Mouse (Mus musculus) olfactory bulb, adult 2 months (tissue): Measurements from ENCODE around the gene Trappc3l. TPM values are rescaled to one million over a fixed set of nuclear protein-coding genes. Genes with fewer than 3 reads are reported as not detected.

Source experiments
- H3K27ac ChIP-seq: fragments of 200-500 bp; 2 replicates; pipeline ENCODE4 v1.5.1; 2012; ENCODE audit warnings: low read depth, low read length; ENCODE audit not compliant: insufficient read depth
- H3K4me1 ChIP-seq: fragments of 200-500 bp; 2 replicates; pipeline ENCODE4 v1.6.1; 2012; ENCODE audit warnings: low read length; ENCODE audit not compliant: control insufficient read depth, insufficient read depth
- H3K4me3 ChIP-seq: fragments of 200-500 bp; 2 replicates; pipeline ENCODE4 v1.5.1; 2012; ENCODE audit warnings: mild to moderate bottlenecking, low read depth, low read length, moderate library complexity; ENCODE audit not compliant: insufficient read depth
- CTCF ChIP-seq: fragments of 200-500 bp; IDR thresholded peaks from 2 replicates; pipeline ENCODE4 v1.5.1; 2012; ENCODE audit warnings: low read depth, mild to moderate bottlenecking, low read length, moderate library complexity; ENCODE audit not compliant: insufficient read depth
- POLR2A ChIP-seq: fragments of 200-500 bp; IDR thresholded peaks from 2 replicates; pipeline ENCODE4 v1.6.1; 2012; ENCODE audit warnings: mild to moderate bottlenecking, low read depth, low read length, moderate library complexity; ENCODE audit not compliant: insufficient read depth
- WGBS: fragments of 180-500 bp; shearing (Covaris S2); methylation state at CpG from one replicate; pipeline ENCODE4 v1.1.7; 2018; 5-methylcytosine and 5-hydroxymethylcytosine counted together
- polyA plus RNA-seq: library from polyadenylated mRNA; stranded (reverse); fragments of >200 nt; gene quantifications from 2 replicates; pipeline ENCODE4 v1.2.4, GENCODE M21; 2012; ENCODE audit warnings: low replicate concordance; ENCODE audit not compliant: missing spikeins, insufficient read depth, insufficient read length

Gene Trappc3l
- polyA plus RNA-seq, 1 experiment = not detected

GRCm38 (mm10) chr10:34089517-34089916 is 52.1 kb downstream of the Trappc3l start:
- Histone ChIP-seq H3K4me3 (no peak overlapping the region), H3K4me1 (0 out of 2 replicates have a peak, but pooled peaks cover 2% of the 10 kb centered on the region), H3K27ac (no peak overlapping the region)
- TF ChIP-seq CTCF (no peak), POLR2A (no peak)
- WGBS = 83% methylated on average over 3 of the region's 3 CpGs

- H3K27ac ChIP-seq = no peak overlapping the region
- no peak overlapping the region for H3K4me3 ChIP-seq
- no peak for TF ChIP-seq POLR2A
- H3K4me1 ChIP-seq = 0 out of 2 replicates have a peak, but pooled peaks cover 2% of the 10 kb centered on the region
- WGBS = 70% methylated on average over 1 of the region's 1 CpGs
These were observed 53.1 kb downstream of the Trappc3l start for GRCm38 (mm10) chr10:34090481-34090880.

GRCm38 (mm10) chr10:34091888-34092287 is 54.5 kb downstream of the Trappc3l start:
- H3K4me3 ChIP-seq = no peak overlapping the region
- WGBS = 32% methylated on average over 5 of the region's 5 CpGs
- H3K27ac ChIP-seq = no peak overlapping the region
- peaks cover 2% of the 10 kb centered on the region; the same call in 1 of the 2 replicates for H3K4me1 ChIP-seq
- no peak for TF ChIP-seq POLR2A
- no peak for TF ChIP-seq CTCF

GRCm38 (mm10) chr10:34095147-34095546 is 57.8 kb downstream of the Trappc3l start:
- Histone ChIP-seq H3K4me3 (no peak overlapping the region), H3K4me1 (peaks cover 2% of the 10 kb centered on the region; the same call in 1 of the 2 replicates), H3K27ac (no peak overlapping the region)
- 37% methylated on average over 2 of the region's 2 CpGs for WGBS
- no peak for TF ChIP-seq CTCF
- no peak for TF ChIP-seq POLR2A

GRCm38 (mm10) chr10:34095964-34096363 is 58.6 kb downstream of the Trappc3l start:
- Histone ChIP-seq H3K4me3 (peak overlapping the region; percentile 35), H3K27ac (0 out of 2 replicates have a peak overlapping the region, but pooled peaks have one; percentile 16), H3K4me1 (peaks cover 2% of the 10 kb centered on the region; the same call in 1 of the 2 replicates)
- TF ChIP-seq POLR2A (no peak), CTCF (no peak)
- 43% methylated on average over 12 of the region's 12 CpGs for WGBS

GRCm38 (mm10) chr10:34096418-34096883 is 59.1 kb downstream of the Trappc3l start, which contains the start of gene Calhm5:
TSS of gene Calhm5 (minus strand) at chr10:34096519.
- H3K4me3 ChIP-seq = peak within 1 kb of the TSS; percentile 35
- H3K4me1 ChIP-seq = peaks cover 2% of the 10 kb centered on the region; the same call in 1 of the 2 replicates
- 6% methylated on average over 9 of the region's 9 CpGs for WGBS
- H3K27ac ChIP-seq = 0 out of 2 replicates have a peak within 1 kb of the TSS, but pooled peaks have one; percentile 16
- TF ChIP-seq POLR2A = no peak
- no peak for TF ChIP-seq CTCF

GRCm38 (mm10) chr10:34110863-34111465 is 73.6 kb downstream of the Trappc3l start:
- no peak overlapping the region for H3K27ac ChIP-seq
- no peak overlapping the region for H3K4me3 ChIP-seq
- 87% methylated on average over 13 of the region's 13 CpGs for WGBS
- H3K4me1 ChIP-seq = no peaks in the 10 kb centered on the region
- TF ChIP-seq CTCF (no peak), POLR2A (no peak)

- Histone ChIP-seq H3K4me1 (no peaks in the 10 kb centered on the region), H3K27ac (no peak overlapping the region), H3K4me3 (no peak overlapping the region)
- no peak for TF ChIP-seq POLR2A
- TF ChIP-seq CTCF = no peak
- WGBS = 84% methylated on average over 4 of the region's 4 CpGs
These were observed 74.8 kb downstream of the Trappc3l start for GRCm38 (mm10) chr10:34111964-34112738.

- no peak overlapping the region for H3K4me3 ChIP-seq
- 81% methylated on average over 3 of the region's 3 CpGs for WGBS
- H3K4me1 ChIP-seq = no peaks in the 10 kb centered on the region
- no peak for TF ChIP-seq CTCF
- TF ChIP-seq POLR2A = no peak
- H3K27ac ChIP-seq = no peak overlapping the region
These were observed 79.7 kb downstream of the Trappc3l start for GRCm38 (mm10) chr10:34117131-34117530.

- Histone ChIP-seq H3K4me1 (no peaks in the 10 kb centered on the region), H3K27ac (no peak overlapping the region), H3K4me3 (no peak overlapping the region)
- TF ChIP-seq POLR2A (no peak), CTCF (no peak)
These were observed 80.4 kb downstream of the Trappc3l start for GRCm38 (mm10) chr10:34117770-34118169.
